In genomic region chr2:38643625-38644427, GRCm38 (mm10) we compare ENCODE assay signal across 8 mouse cellular contexts. TPM values are rescaled to one million over a fixed set of nuclear protein-coding genes. Genes with fewer than 3 reads are reported as not detected.
DNase-seq lines count a peak whose midpoint lies in the region; ATAC-seq and TF ChIP-seq lines count a peak whose summit lies in the region.

Gene Psmb7 (minus strand): TSS chr2:38644087.

- peaks cover 20% of the 10 kb centered on the region for H3K79me2 ChIP-seq in MEL (ENCODE audit: control insufficient read depth, insufficient read depth, low read length, poor library complexity)

- H3K27me3 ChIP-seq in MEL (ENCODE audit: control insufficient read depth in 1 of 2, insufficient read depth in 2 of 2, low read length in 2 of 2): no peaks in the 10 kb centered on the region
- H3K27me3 ChIP-seq in cerebellum, adult 2 months (ENCODE audit: control insufficient read depth, insufficient read depth, low read length): no peaks in the 10 kb centered on the region
- H3K27me3 ChIP-seq in forebrain, postnatal 0 days (ENCODE audit: insufficient read depth, low read length): no peaks in the 10 kb centered on the region
- H3K27me3 ChIP-seq in lung, embryonic 15.5 days: no peaks in the 10 kb centered on the region

- H3K36me3 ChIP-seq in MEL (ENCODE audit: control insufficient read depth in 1 of 2, insufficient read depth in 2 of 2, low read length in 2 of 2): peaks cover 7 to 13% of the 10 kb centered on the region in 2 experiments
- H3K36me3 ChIP-seq in forebrain, postnatal 0 days (ENCODE audit: insufficient read depth): peaks cover 26% of the 10 kb centered on the region
- peaks cover 30% of the 10 kb centered on the region for H3K36me3 ChIP-seq in lung, embryonic 15.5 days

- peak within 1 kb of the TSS; percentile 56 for H3K27ac ChIP-seq in MEL (ENCODE audit: control insufficient read depth, low read depth, low read length)
- H3K27ac ChIP-seq in cerebellum, adult 2 months (ENCODE audit: insufficient read depth, low read length): peak within 1 kb of the TSS; percentile 47
- peak within 1 kb of the TSS; percentile 72 for H3K27ac ChIP-seq in forebrain, postnatal 0 days (ENCODE audit: low read depth, low read length)
- peak within 1 kb of the TSS; percentile 59; the same call in 1 of the 2 replicates for H3K27ac ChIP-seq in lung, embryonic 15.5 days

- no peak for TF ChIP-seq RAD21 in MEL (IDR thresholded peaks at IDR 0.05; ENCODE audit: low read depth, low read length)

- H3K9ac ChIP-seq in MEL (ENCODE audit: control insufficient read depth, low read depth, low read length, poor library complexity, severe bottlenecking): peak within 1 kb of the TSS; percentile 91
- H3K9ac ChIP-seq in forebrain, postnatal 0 days: peak within 1 kb of the TSS; percentile 76
- peak within 1 kb of the TSS; percentile 85 for H3K9ac ChIP-seq in lung, embryonic 15.5 days

- peak; percentile 97 for DNase-seq in MEL (ENCODE audit: low read depth, low spot score)
- peak; percentile 86 to 87 for DNase-seq in cerebellum, adult 2 months
- peak; percentile 94 for DNase-seq in forebrain, postnatal 0 days
- peak; percentile 92 for DNase-seq in heart, postnatal 4 days
- peak; percentile 80 to 84 for DNase-seq in layer of hippocampus, adult 8-10 months (ENCODE audit: low spot score in 2 of 2)
- peak; percentile 80 for DNase-seq in ovary, adult 18-20 months (ENCODE audit: low spot score)
- DNase-seq in thymus, postnatal 0 days (ENCODE audit: low spot score): peak; percentile 93

- H3K4me1 ChIP-seq in MEL (ENCODE audit: control insufficient read depth in 1 of 2, insufficient read depth in 2 of 2, low read length in 2 of 2): peaks cover 0 to 9% of the 10 kb centered on the region in 2 experiments; a peak in 2 of 4 replicates
- H3K4me1 ChIP-seq in cerebellum, adult 2 months (ENCODE audit: control insufficient read depth, insufficient read depth, low read length): peaks cover 9% of the 10 kb centered on the region; the same call in 1 of the 2 replicates
- peaks cover 14% of the 10 kb centered on the region for H3K4me1 ChIP-seq in forebrain, postnatal 0 days (ENCODE audit: insufficient read depth)
- H3K4me1 ChIP-seq in lung, embryonic 15.5 days: peaks cover 9% of the 10 kb centered on the region

- H3K9me3 ChIP-seq in MEL (replicated peaks; ENCODE audit: insufficient read depth, low read length): no peaks in the 10 kb centered on the region
- H3K9me3 ChIP-seq in forebrain, postnatal 0 days (ENCODE audit: low read length): no peaks in the 10 kb centered on the region
- no peaks in the 10 kb centered on the region for H3K9me3 ChIP-seq in lung, embryonic 15.5 days

- TF ChIP-seq CTCF in MEL (IDR thresholded peaks at IDR 0.05 in 2 of 3, conservative IDR thresholded peaks at IDR 0.05 in 1 of 3; ENCODE audit: control insufficient read depth in 1 of 3, insufficient read depth in 1 of 3, low read depth in 2 of 3, low read length in 3 of 3, poor library complexity in 1 of 3, severe bottlenecking in 1 of 3): no peak
- TF ChIP-seq CTCF in cerebellum, adult 2 months (IDR thresholded peaks at IDR 0.05; ENCODE audit: borderline replicate concordance, insufficient read depth, low read depth, low read length): no peak
- TF ChIP-seq CTCF in forebrain, postnatal 0 days (IDR thresholded peaks at IDR 0.05; ENCODE audit: low read depth): no peak

- no peak; a peak in 1 of 4 replicates for TF ChIP-seq EP300 in MEL (IDR thresholded peaks at IDR 0.05; ENCODE audit: low read depth in 1 of 2, low read length in 2 of 2)

- 3% methylated on average over 52 of the region's 52 CpGs for WGBS in cerebellum, adult 2 months
- 3% methylated on average over 52 of the region's 52 CpGs for WGBS in forebrain, postnatal 0 days
- under 1% methylated on average over 50 of the region's 52 CpGs for whole genome bisulfite sequencing in lung, embryonic 15.5 days

- peak; percentile 54 to 91 for TF ChIP-seq POLR2A in MEL (IDR thresholded peaks at IDR 0.05; ENCODE audit: control insufficient read depth in 1 of 2, insufficient read depth in 1 of 2, low read depth in 1 of 2, low read length in 2 of 2, poor library complexity in 1 of 2)
- 0 out of 2 replicates have a peak, but pooled peaks have one; percentile 47 for TF ChIP-seq POLR2A in cerebellum, adult 2 months (IDR thresholded peaks at IDR 0.05; ENCODE audit: borderline replicate concordance, insufficient read depth, low read length)

- peak within 1 kb of the TSS; percentile 76 to 99 for H3K4me3 ChIP-seq in MEL (ENCODE audit: control insufficient read depth in 1 of 2, insufficient read depth in 1 of 2, low read depth in 2 of 2, low read length in 2 of 2)
- peak within 1 kb of the TSS; percentile 75 for H3K4me3 ChIP-seq in cerebellum, adult 2 months (replicated peaks; ENCODE audit: insufficient read depth, low read depth, low read length)
- peak within 1 kb of the TSS; percentile 77 for H3K4me3 ChIP-seq in forebrain, postnatal 0 days (ENCODE audit: low read depth, low read length)
- peak within 1 kb of the TSS; percentile 88 for H3K4me3 ChIP-seq in lung, embryonic 15.5 days

- peak; percentile 89 for ATAC-seq in forebrain, postnatal 0 days
- ATAC-seq in lung, embryonic 15.5 days (ENCODE audit: borderline replicate concordance, extremely low read depth, low FRiP score, low TSS enrichment): peak; percentile 75; the same call in 1 of the 2 replicates

- H3K4me2 ChIP-seq in forebrain, postnatal 0 days (ENCODE audit: low read depth): peak within 1 kb of the TSS; percentile 77
- peak within 1 kb of the TSS; percentile 76 for H3K4me2 ChIP-seq in lung, embryonic 15.5 days

TF ChIP-seq in MEL, 35 proteins besides CTCF, POLR2A, EP300 and RAD21:
- TF ChIP-seq ZC3H11A (IDR thresholded peaks at IDR 0.05; ENCODE audit: low read depth, low read length) (no peak), SMC3 (IDR thresholded peaks at IDR 0.05; ENCODE audit: low read depth, low read length) (no peak), MAX (IDR thresholded peaks at IDR 0.05; ENCODE audit: low read length) (peak; percentile 44; the same call in 1 of the 2 replicates), TBP (IDR thresholded peaks at IDR 0.05; ENCODE audit: low read depth, low read length) (peak; percentile 94), SIN3A (IDR thresholded peaks at IDR 0.05; ENCODE audit: low read length) (peak; percentile 83), ZMIZ1 (IDR thresholded peaks at IDR 0.05; ENCODE audit: low read depth, low read length) (peak; percentile 75; the same call in 1 of the 2 replicates), POLR2AphosphoS2 (IDR thresholded peaks at IDR 0.05; ENCODE audit: low read length) (peak; percentile 87), MYB (IDR thresholded peaks at IDR 0.05; ENCODE audit: low read depth, low read length) (no peak), GABPA (IDR thresholded peaks at IDR 0.05; ENCODE audit: low read depth, low read length) (no peak), GATA1 (IDR thresholded peaks at IDR 0.05; ENCODE audit: low read depth, low read length) (no peak), POLR2AphosphoS5 (IDR thresholded peaks at IDR 0.05; ENCODE audit: borderline replicate concordance, low read depth, low read length) (no peak), ELF1 (IDR thresholded peaks at IDR 0.05; ENCODE audit: low read depth, low read length) (peak; percentile 72; the same call in 1 of the 2 replicates), MAZ (IDR thresholded peaks at IDR 0.05; ENCODE audit: low read depth, low read length) (peak; percentile 78; the same call in 1 of the 2 replicates), ETS1 (IDR thresholded peaks at IDR 0.05; ENCODE audit: low read depth, low read length) (peak; percentile 37; the same call in 1 of the 2 replicates), KAT2A (conservative IDR thresholded peaks at IDR 0.05; ENCODE audit: low read depth, low read length) (peak; percentile 81), TCF12 (IDR thresholded peaks at IDR 0.05; ENCODE audit: low read depth, low read length) (peak; percentile 73), CHD2 (IDR thresholded peaks at IDR 0.05; ENCODE audit: low read length) (peak; percentile 53; the same call in 1 of the 2 replicates), NRF1 (IDR thresholded peaks at IDR 0.05; ENCODE audit: insufficient read depth, low read depth, low read length, poor library complexity, severe bottlenecking) (0 out of 2 replicates have a peak, but pooled peaks have one; percentile 10), JUND (IDR thresholded peaks at IDR 0.05; ENCODE audit: low read depth, low read length) (no peak), MAFK (IDR thresholded peaks at IDR 0.05; ENCODE audit: borderline replicate concordance, low read depth, low read length) (no peak), MXI1 (IDR thresholded peaks at IDR 0.05; ENCODE audit: low read depth, low read length) (peak; percentile 76), UBTF (IDR thresholded peaks at IDR 0.05; ENCODE audit: borderline replicate concordance, insufficient read depth, low read depth, low read length) (peak; percentile 71; the same call in 1 of the 2 replicates), ZKSCAN1 (IDR thresholded peaks at IDR 0.05; ENCODE audit: low read depth, low read length) (no peak), BHLHE40 (IDR thresholded peaks at IDR 0.05; ENCODE audit: borderline replicate concordance, low read depth, low read length) (no peak), HCFC1 (IDR thresholded peaks at IDR 0.05; ENCODE audit: low read depth, low read length) (peak; percentile 97), RCOR1 (IDR thresholded peaks at IDR 0.05; ENCODE audit: low read depth, low read length) (peak; percentile 53; the same call in 1 of the 2 replicates), NELFE (IDR thresholded peaks at IDR 0.05; ENCODE audit: low read depth, low read length) (peak; percentile 93), MYC (IDR thresholded peaks at IDR 0.05; ENCODE audit: low read depth, low read length) (0 out of 2 replicates have a peak, but pooled peaks have one; percentile 53), USF1 (IDR thresholded peaks at IDR 0.05; ENCODE audit: low read depth, low read length) (no peak; the same call in 1 of the 2 replicates), ZNF384 (IDR thresholded peaks at IDR 0.05; ENCODE audit: low read depth, low read length) (peak; percentile 78)

RNA-seq across cellular contexts. Expression of gene Psmb7, which starts in this region (rescaled TPM):
- 367 and 433 TPM in 2 replicates for total RNA-seq in MEL (2012; rRNA removed)
- polyA plus RNA-seq in MEL (2012; ENCODE audit: insufficient read depth in 1 of 2, insufficient read length in 2 of 2, low read depth in 1 of 2, low replicate concordance in 2 of 2, missing spikeins in 1 of 2): 100 to 1,000 TPM in 1 of 2 experiments, not detected in 1; 337 TPM
- 294 and 310 TPM in 2 replicates for polyA plus RNA-seq in cerebellum, adult 2 months (2012; rRNA removed)
- 276 and 348 TPM in 2 replicates for total RNA-seq in forebrain, postnatal 0 days (2014; rRNA removed)
- 292 and 342 TPM in 2 replicates for polyA plus RNA-seq in forebrain, postnatal 0 days (2015; fragmentation: Nextera tagmentation; extraction: Ambion mirVana)
- 100 to 1,000 TPM; 252 to 254 TPM for total RNA-seq in heart, postnatal 4 days (2021)
- total RNA-seq in layer of hippocampus, adult 8-10 months (2022): 100 to 1,000 TPM; 190 to 208 (median 197) TPM
- polyA plus RNA-seq in lung, embryonic 15.5 days (2015; fragmentation: Nextera tagmentation; extraction: Ambion mirVana): 241 and 270 TPM in 2 replicates
- polyA plus RNA-seq in thymus, postnatal 0 days (2015; fragmentation: Nextera tagmentation; extraction: Ambion mirVana): 272 and 279 TPM in 2 replicates

Comparison
In these comparisons a context has a peak if more than half of its experiments do, and no peak if none do; other contexts are left out.
1. Peak in every context shown above with its lines: DNase-seq, ATAC-seq, H3K4me3 ChIP-seq and H3K27ac ChIP-seq.